Mouse (Mus musculus): ENCODE measurements around the gene Esr1. TPM values are rescaled to one million over a fixed set of nuclear protein-coding genes. Genes with fewer than 3 reads are reported as not detected.

Gene Esr1
- polyA plus RNA-seq, 1 experiment from 2014 or later = 0.24 TPM

DNA sequence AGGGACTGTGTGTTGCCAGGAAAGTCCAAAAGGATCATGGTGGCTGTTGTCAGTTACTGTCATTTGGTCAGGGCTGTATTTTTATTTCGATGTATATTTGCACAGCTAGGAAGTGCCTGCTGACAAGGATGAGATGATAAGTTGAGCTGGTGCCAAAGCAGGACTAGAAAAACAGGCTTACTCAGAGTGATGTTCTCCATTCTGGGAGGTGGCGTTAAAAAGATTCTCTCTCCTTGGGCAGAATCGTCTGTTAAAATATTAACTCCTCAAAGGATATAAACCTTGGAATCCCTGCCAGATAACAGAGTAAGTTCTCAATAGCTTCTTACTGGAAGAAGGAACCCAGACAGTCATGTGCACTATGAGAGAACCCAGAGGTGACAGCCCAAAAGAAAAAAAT lies 382.4 kb downstream of the Esr1 start:
- 95% methylated on average over 3 of the region's 3 CpGs for WGBS

DNA sequence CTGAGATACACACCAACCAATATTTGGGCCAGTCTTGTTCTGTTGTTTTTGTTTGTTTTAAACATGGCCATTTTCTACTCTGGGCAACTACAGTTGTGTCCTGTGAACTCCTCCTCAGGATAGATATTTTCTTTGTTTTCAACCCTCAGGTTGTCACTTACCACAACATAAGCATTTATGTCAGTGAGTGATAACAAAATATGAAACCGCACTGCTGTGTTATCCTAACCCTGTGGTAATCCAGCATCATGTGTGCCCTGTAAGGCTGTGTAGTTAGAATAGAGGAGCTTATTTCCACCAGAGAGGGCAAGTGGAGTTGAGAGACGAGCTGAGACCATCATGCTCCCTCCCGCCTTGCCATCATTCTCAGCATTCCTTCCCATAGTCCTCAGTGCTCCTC lies 385.2 kb downstream of the Esr1 start:
- H3K27ac ChIP-seq = no peak overlapping the region
- 87% methylated on average over 3 of the region's 3 CpGs for WGBS
- no peaks in the 10 kb centered on the region for H3K4me1 ChIP-seq
- no peaks in the 10 kb centered on the region for H3K9me3 ChIP-seq (replicated peaks)
- no peak for DNase-seq (ENCODE audit: low spot score)
- no peak overlapping the region for H3K4me3 ChIP-seq
- no peaks in the 10 kb centered on the region for H3K27me3 ChIP-seq (ENCODE audit: low read depth, poor library complexity, severe bottlenecking)
- H3K36me3 ChIP-seq = no peaks in the 10 kb centered on the region

More for the DNA sequence above, 382.4 kb downstream of the Esr1 start:
- no peak for DNase-seq (ENCODE audit: low spot score)
- Histone ChIP-seq H3K4me3 (no peak overlapping the region), H3K36me3 (no peaks in the 10 kb centered on the region), H3K27me3 (ENCODE audit: low read depth, poor library complexity, severe bottlenecking) (no peaks in the 10 kb centered on the region), H3K27ac (no peak overlapping the region), H3K4me1 (no peaks in the 10 kb centered on the region), H3K9me3 (replicated peaks) (no peaks in the 10 kb centered on the region)

DNA sequence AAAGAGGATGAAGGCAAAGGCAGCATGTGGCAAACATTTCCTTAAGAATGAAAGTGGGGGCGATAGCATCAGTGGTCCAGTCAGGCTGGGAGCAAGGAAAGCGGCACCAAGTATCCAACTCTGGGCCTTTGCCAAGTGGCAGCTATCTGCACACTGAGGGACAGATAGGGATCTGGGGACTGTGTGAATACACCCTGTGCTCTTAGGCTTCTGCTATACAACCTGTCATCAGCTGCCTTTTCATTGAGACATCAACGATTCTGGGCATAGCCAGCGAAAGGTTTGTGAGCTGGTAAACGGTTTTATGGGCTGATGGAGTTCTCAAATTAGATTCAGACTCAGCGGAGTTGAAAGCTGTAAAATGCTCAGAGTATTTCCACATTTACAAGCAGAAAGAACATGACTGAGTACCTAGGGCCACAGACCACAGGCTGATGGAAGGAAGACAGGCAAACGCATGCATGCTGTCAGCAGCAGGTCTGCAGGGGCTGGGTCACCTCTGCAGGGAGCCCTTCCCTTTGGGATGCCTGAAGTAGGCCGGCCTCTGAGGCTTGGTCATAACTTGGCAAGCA lies 397.5 kb downstream of the Esr1 start:
- Histone ChIP-seq H3K4me3 (no peak overlapping the region), H3K27me3 (ENCODE audit: low read depth, poor library complexity, severe bottlenecking) (no peaks in the 10 kb centered on the region), H3K27ac (no peak overlapping the region), H3K9me3 (replicated peaks) (no peaks in the 10 kb centered on the region), H3K36me3 (no peaks in the 10 kb centered on the region), H3K4me1 (peaks cover 7% of the 10 kb centered on the region; the same call in 1 of the 2 replicates)
- 67% methylated on average over 8 of the region's 8 CpGs for WGBS
- DNase-seq (ENCODE audit: low spot score) = no peak

DNA sequence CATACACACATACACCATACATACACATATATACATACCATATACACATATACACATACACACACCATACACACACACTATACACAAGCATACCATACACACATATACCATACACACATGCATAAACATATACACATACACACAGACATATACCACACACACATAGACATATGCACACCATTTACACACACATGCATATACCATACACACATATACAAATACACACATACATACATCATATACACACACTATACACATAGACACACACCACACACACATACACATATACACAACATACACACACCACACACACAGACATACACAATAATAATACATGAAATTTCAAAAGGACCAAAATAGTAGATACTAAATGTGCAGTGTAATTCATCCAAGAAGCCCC lies 400.6 kb downstream of the Esr1 start:
- no peak overlapping the region for H3K27ac ChIP-seq
- DNase-seq (ENCODE audit: low spot score) = no peak
- no peaks in the 10 kb centered on the region for H3K36me3 ChIP-seq
- peaks cover 7% of the 10 kb centered on the region; the same call in 1 of the 2 replicates for H3K4me1 ChIP-seq
- H3K4me3 ChIP-seq = no peak overlapping the region
- H3K9me3 ChIP-seq (replicated peaks) = no peaks in the 10 kb centered on the region
- H3K27me3 ChIP-seq (ENCODE audit: low read depth, poor library complexity, severe bottlenecking) = no peaks in the 10 kb centered on the region

DNA sequence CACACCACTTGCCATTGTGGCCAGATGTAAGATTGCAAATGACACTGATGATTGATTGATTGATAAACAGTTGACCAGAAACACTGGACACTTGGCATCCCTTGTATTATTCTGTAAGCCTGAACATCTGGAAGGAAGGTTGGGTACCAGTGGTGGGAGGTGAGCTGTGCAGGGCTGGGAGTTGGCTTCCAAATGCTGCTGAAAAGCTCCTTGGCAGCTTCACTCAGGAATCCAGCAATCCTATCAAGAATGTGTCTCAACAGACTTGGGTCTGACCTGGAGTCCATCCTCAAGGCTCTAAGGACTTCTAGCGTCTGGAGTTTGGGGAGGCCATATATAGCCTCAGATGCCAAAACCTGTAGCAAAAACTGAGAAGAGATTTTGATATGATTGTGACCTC lies 403.6 kb downstream of the Esr1 start:
- Histone ChIP-seq H3K4me1 (no peaks in the 10 kb centered on the region), H3K36me3 (no peaks in the 10 kb centered on the region), H3K9me3 (replicated peaks) (no peaks in the 10 kb centered on the region), H3K27me3 (ENCODE audit: low read depth, poor library complexity, severe bottlenecking) (no peaks in the 10 kb centered on the region), H3K27ac (no peak overlapping the region), H3K4me3 (no peak overlapping the region)
- DNase-seq (ENCODE audit: low spot score) = no peak
- 100% methylated on average over 1 of the region's 1 CpGs for WGBS

DNA sequence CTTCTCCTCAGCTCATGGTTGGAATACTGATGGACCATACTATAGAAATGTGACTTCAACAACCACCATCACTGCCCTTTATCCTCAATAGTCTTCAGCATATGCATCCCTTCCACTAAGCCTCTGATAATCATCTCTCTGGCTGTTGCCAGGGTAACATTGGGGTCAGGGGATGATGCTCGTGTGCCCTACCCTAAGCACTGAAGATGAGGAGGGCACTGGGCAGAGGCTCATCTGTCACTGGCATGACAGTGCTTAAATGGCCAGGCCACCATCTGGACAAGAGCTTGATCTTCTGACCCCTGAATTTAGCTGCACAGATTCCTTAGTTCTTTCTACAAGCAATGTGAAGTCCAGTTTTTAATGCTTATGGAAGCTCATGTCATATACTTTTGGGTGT lies 405.8 kb downstream of the Esr1 start:
- Histone ChIP-seq H3K4me1 (no peaks in the 10 kb centered on the region), H3K9me3 (replicated peaks) (no peaks in the 10 kb centered on the region), H3K4me3 (no peak overlapping the region), H3K27ac (no peak overlapping the region), H3K27me3 (ENCODE audit: low read depth, poor library complexity, severe bottlenecking) (no peaks in the 10 kb centered on the region), H3K36me3 (no peaks in the 10 kb centered on the region)
- no peak for DNase-seq (ENCODE audit: low spot score)
- 61% methylated on average over 1 of the region's 1 CpGs for WGBS

DNA sequence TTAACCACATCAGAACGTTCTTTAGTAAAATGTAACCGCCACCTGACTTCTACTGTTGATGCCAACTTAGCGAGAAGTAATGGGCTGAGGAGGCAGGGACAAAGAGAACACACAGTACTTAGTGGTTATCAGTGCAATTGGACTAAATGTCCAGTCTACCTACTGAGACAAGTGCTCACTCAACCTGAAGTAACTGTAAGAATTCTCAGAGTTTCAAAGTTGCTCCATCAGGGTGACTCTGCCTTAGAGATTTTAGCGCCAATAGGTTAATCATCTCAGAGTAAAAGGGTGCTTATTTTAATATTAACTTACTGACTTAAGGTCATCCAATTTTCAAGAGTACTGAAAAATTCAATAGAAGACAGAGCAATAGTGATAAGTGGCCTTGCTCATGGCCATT lies 414.5 kb downstream of the Esr1 start:
- Histone ChIP-seq H3K27ac (no peak overlapping the region), H3K9me3 (replicated peaks) (no peaks in the 10 kb centered on the region), H3K4me1 (no peaks in the 10 kb centered on the region), H3K27me3 (ENCODE audit: low read depth, poor library complexity, severe bottlenecking) (no peaks in the 10 kb centered on the region), H3K36me3 (no peaks in the 10 kb centered on the region), H3K4me3 (no peak overlapping the region)
- WGBS = 95% methylated on average over 4 of the region's 4 CpGs
- DNase-seq (ENCODE audit: low spot score) = no peak

DNA sequence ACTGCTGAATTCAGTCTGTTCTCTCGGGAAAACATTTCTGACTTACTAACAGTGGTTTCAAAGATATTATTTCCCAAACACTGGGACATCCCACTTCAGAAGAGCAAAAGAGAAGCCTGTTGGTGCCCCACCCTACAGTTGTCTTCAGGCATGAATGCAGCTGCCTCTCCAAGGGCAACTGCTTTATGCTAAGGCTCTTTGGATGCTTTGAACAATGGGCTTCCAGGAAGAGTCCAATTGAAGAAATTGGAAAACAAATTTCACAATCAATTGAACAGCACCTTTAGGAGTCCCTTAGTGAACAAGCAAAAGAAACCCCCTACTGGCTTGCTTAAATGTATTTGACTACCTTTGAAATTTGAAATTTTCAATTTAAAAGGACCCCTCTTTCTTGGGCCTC lies 415.8 kb downstream of the Esr1 start:
- H3K9me3 ChIP-seq (replicated peaks) = no peaks in the 10 kb centered on the region
- WGBS = 80% methylated on average over 1 of the region's 1 CpGs
- H3K27ac ChIP-seq = no peak overlapping the region
- no peak for DNase-seq (ENCODE audit: low spot score)
- H3K4me3 ChIP-seq = no peak overlapping the region
- no peaks in the 10 kb centered on the region for H3K36me3 ChIP-seq
- no peaks in the 10 kb centered on the region for H3K4me1 ChIP-seq
- H3K27me3 ChIP-seq (ENCODE audit: low read depth, poor library complexity, severe bottlenecking) = no peaks in the 10 kb centered on the region

DNA sequence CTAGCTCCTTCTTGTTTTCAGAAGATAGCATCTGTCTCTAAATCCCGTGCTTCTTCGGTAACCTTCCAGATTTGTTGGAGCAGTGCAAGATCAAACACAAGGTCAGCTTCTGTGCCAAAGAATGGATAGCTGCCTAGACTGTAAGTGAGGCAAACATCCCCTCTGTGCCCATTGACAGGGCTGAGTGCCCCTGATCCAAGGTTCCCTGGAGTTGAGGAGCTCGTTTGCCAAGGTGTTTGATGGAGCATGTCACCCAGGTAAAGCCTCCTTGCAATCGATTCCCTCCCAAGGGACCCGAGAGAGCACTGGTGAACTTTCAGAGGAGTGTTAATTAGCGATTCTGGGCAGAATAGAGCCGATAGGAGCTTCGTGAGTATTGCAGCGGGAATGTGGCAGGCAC lies 416.9 kb downstream of the Esr1 start:
- 86% methylated on average over 9 of the region's 9 CpGs for WGBS

DNA sequence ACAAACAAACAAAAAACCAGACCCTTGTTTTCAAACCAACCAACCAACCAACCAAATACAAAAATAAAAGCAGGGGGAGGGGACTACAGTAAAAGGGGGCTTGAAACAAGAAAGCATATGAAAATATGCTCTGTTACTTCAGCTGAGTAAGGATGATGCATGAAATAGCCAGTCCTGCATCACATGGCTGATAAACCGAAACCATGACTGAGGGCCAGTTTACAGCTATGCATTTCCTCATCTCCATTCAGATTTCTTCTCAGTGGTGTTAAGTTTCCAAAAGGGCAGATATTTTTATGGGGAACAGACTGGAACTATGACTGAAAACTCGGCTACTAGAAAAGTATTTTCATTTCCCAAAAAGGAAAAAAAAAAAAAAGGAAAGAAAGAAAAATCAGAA lies 417.8 kb downstream of the Esr1 start:
- no peak overlapping the region for H3K27ac ChIP-seq
- no peaks in the 10 kb centered on the region for H3K9me3 ChIP-seq (replicated peaks)
- DNase-seq (ENCODE audit: low spot score) = no peak
- H3K27me3 ChIP-seq (ENCODE audit: low read depth, poor library complexity, severe bottlenecking) = no peaks in the 10 kb centered on the region
- no peaks in the 10 kb centered on the region for H3K4me1 ChIP-seq
- no peak overlapping the region for H3K4me3 ChIP-seq
- WGBS = 88% methylated on average over 2 of the region's 2 CpGs
- peaks cover 5% of the 10 kb centered on the region; the same call in 1 of the 2 replicates for H3K36me3 ChIP-seq

More for the DNA sequence above, 416.9 kb downstream of the Esr1 start:
- no peak overlapping the region for H3K4me3 ChIP-seq
- DNase-seq (ENCODE audit: low spot score) = no peak
- no peaks in the 10 kb centered on the region for H3K27me3 ChIP-seq (ENCODE audit: low read depth, poor library complexity, severe bottlenecking)
- H3K36me3 ChIP-seq = peaks cover 5% of the 10 kb centered on the region; the same call in 1 of the 2 replicates
- no peak overlapping the region for H3K27ac ChIP-seq
- H3K4me1 ChIP-seq = no peaks in the 10 kb centered on the region
- no peaks in the 10 kb centered on the region for H3K9me3 ChIP-seq (replicated peaks)

DNA sequence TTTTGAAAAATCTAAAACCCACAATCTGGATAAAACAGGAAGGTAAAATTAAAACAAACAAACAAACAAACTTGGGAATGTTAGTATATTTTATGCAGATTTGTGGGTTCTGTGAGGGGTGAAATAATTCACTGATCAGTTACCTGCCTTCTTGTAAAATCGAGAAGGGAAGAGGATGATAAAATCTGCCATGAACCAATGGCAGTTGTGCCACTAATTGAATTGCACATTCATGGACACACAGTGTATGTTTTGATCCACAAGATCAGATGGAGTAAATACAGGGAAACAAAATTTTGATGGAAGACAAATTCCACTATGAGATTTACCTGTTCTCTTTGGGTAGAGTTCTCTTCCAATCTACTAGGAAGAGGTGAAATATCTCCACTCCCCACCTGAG lies 418.5 kb downstream of the Esr1 start:
- Histone ChIP-seq H3K4me3 (no peak overlapping the region), H3K4me1 (no peaks in the 10 kb centered on the region), H3K9me3 (replicated peaks) (no peaks in the 10 kb centered on the region), H3K27me3 (ENCODE audit: low read depth, poor library complexity, severe bottlenecking) (no peaks in the 10 kb centered on the region), H3K36me3 (peaks cover 5% of the 10 kb centered on the region; the same call in 1 of the 2 replicates), H3K27ac (no peak overlapping the region)
- WGBS = 94% methylated on average over 1 of the region's 1 CpGs
- no peak for DNase-seq (ENCODE audit: low spot score)

DNA sequence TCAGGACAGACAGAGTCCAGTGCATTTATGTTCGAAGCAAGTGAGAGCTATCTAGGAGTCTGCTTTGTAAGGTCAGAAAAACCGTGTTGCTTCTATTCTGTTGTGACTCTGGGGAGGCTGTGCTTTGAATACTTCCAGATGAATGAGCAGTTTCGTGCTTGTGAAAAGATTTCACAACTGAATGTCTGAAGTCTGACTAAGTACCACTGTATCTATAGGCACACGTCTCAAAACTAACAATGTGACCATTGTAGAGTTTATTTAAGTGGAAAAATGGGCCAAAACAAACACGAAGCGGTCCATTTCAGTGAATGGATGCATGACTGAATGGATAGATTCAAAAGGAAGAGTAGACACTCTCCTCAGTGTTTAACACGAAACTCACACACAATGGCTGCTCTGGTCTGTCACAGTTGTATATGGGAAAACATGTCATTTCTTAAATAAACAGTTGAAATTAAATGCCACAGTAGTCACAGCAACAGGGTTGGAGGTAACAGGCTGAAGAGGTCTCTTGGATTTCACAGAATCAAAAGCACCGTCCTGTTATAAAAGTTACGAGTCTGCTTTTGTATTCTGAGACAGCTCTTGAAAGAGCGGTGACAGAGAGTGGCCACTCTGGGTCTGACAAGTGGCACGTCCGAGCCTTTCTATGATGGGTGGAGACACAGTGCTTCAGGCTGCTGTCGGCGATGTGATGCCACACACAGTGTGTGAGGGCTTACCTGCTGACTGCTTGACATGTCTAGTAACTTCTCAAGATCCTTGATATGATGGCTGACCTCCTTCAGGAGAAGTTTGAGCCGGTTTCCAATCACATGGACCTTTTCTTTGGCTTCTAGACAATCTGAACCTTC lies 421.0 kb downstream of the Esr1 start:
- Histone ChIP-seq H3K9me3 (replicated peaks) (no peaks in the 10 kb centered on the region), H3K27ac (no peak overlapping the region), H3K36me3 (peaks cover 5% of the 10 kb centered on the region; the same call in 1 of the 2 replicates), H3K4me1 (no peaks in the 10 kb centered on the region), H3K27me3 (ENCODE audit: low read depth, poor library complexity, severe bottlenecking) (no peaks in the 10 kb centered on the region), H3K4me3 (no peak overlapping the region)
- 88% methylated on average over 15 of the region's 15 CpGs for WGBS
- DNase-seq (ENCODE audit: low spot score) = no peak

DNA sequence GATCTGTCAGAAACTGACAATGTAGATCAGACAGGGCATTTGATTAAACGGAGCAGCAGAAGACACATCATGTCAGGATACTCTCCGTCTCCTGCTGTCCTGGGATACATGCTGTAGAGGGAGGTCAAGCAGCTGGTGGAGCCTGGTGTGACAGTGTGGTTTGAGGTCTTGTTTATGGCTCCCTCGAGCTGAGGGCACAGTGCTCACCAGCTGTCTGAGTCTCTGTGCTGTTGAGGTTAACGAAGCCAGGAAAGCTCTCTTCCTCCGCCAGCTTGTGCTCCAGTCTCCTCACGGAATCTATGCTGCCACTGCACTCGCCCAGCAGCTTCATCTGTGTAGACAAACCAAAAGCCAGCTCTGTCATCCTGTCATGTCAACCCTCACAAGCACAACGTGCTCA lies 429.9 kb downstream of the Esr1 start:
- no peak for DNase-seq (ENCODE audit: low spot score)
- Histone ChIP-seq H3K4me3 (no peak overlapping the region), H3K9me3 (replicated peaks) (no peaks in the 10 kb centered on the region), H3K27me3 (ENCODE audit: low read depth, poor library complexity, severe bottlenecking) (no peaks in the 10 kb centered on the region), H3K27ac (no peak overlapping the region), H3K4me1 (no peaks in the 10 kb centered on the region), H3K36me3 (peaks cover 9% of the 10 kb centered on the region; the same call in 1 of the 2 replicates)
- WGBS = 74% methylated on average over 8 of the region's 8 CpGs
